Mouse (Mus musculus) left cerebral cortex, postnatal 36 days (tissue): Measurements from ENCODE around the gene Ssmem1. TPM values are rescaled to one million over a fixed set of nuclear protein-coding genes. Genes with fewer than 3 reads are reported as not detected.

Source experiments
- DNase-seq, 2 experiments: peaks; one replicate each; pipeline ENCODE4 v3.0.0; 2021 to 2022; ENCODE audit warnings: low spot score in 2 of 2, mixed read lengths in 1 of 2
- intact Hi-C: fragments of 180-260 bp; cut with DNase I; formaldehyde crosslinking; loops from one replicate; pipeline ENCODE4 v1.15.1; 2025
- total RNA-seq, 2 experiments: library from RNA; stranded (reverse); gene quantifications; 2 replicates each; pipeline ENCODE4 v1.2.3; 2021

The Ssmem1 gene
- total RNA-seq, 2 experiments from 2014 or later = 0.84 to 0.94 TPM

GRCm38 (mm10) chr6:30551193-30551515 lies 41.5 kb downstream of the Ssmem1 start:
- intact Hi-C loops = loop anchor here (1.0 to 5.0 kb wide), 3 partner anchors 66 to 171 kb away; partner anchors contain the start of gene Mest
- no peak for DNase-seq

GRCm38 (mm10) chr6:30551644-30552580 lies 42.3 kb downstream of the Ssmem1 start:
- no peak for DNase-seq
- intact Hi-C loops = loop anchor here (1.0 to 5.0 kb wide), 5 partner anchors 65 to 185 kb away; partner anchors contain the start of genes Cep41 and Mest

- no peak for DNase-seq
- intact Hi-C loops = loop anchor here (1.0 to 5.0 kb wide), 4 partner anchors 90 to 185 kb away; partner anchors contain the start of genes Cep41 and Mest
Observed at GRCm38 (mm10) chr6:30552628-30553027, 43.0 kb downstream of the Ssmem1 start.

- intact Hi-C loops = loop anchor here (2.0 to 5.0 kb wide), 3 partner anchors 91 to 169 kb away; partner anchors contain the start of genes Cep41 and Mest
- no peak for DNase-seq
Observed at GRCm38 (mm10) chr6:30553381-30554010, 43.8 kb downstream of the Ssmem1 start.

GRCm38 (mm10) chr6:30554092-30554491 lies 44.4 kb downstream of the Ssmem1 start:
- DNase-seq = no peak
- intact Hi-C loops = loop anchor here (5.0 kb wide), 2 partner anchors 92 to 168 kb away; partner anchors contain the start of gene Mest

GRCm38 (mm10) chr6:30554621-30555170 lies 45.0 kb downstream of the Ssmem1 start:
- intact Hi-C loops = loop anchor here (5.0 kb wide), 2 partner anchors 92 to 168 kb away; partner anchors contain the start of gene Mest
- no peak for DNase-seq

- intact Hi-C loops = no loop called here
Observed at GRCm38 (mm10) chr6:30556080-30556479, 46.4 kb downstream of the Ssmem1 start.

GRCm38 (mm10) chr6:30559726-30560125 lies 50.1 kb downstream of the Ssmem1 start:
- no peak for DNase-seq
- intact Hi-C loops = no loop called here

More at GRCm38 (mm10) chr6:30556080-30556479, 46.4 kb downstream of the Ssmem1 start:
- no peak for DNase-seq

- no peak for DNase-seq
- intact Hi-C loops = no loop called here
Observed at GRCm38 (mm10) chr6:30562132-30562531, 52.5 kb downstream of the Ssmem1 start.

- DNase-seq = no peak
- intact Hi-C loops = no loop called here
Observed at GRCm38 (mm10) chr6:30563575-30563974, 53.9 kb downstream of the Ssmem1 start.

- no peak for DNase-seq
- intact Hi-C loops = no loop called here
Observed at GRCm38 (mm10) chr6:30564051-30564450, 54.4 kb downstream of the Ssmem1 start.

GRCm38 (mm10) chr6:30568069-30568468 lies 58.4 kb downstream of the Ssmem1 start, which contains the start of gene Cpa4:
Gene Cpa4, plus strand, starts transcription at chr6:30568369.
- intact Hi-C loops = no loop called here
- DNase-seq = no peak

GRCm38 (mm10) chr6:30569331-30569730 lies 59.7 kb downstream of the Ssmem1 start:
- intact Hi-C loops = no loop called here
- peak; percentile 56 to 65 for DNase-seq

Other genes with a start within 250 kb of the Ssmem1 start
- gene Ube2h, start 205.3 kb upstream of the Ssmem1 start, total RNA-seq = 10 to 100 TPM; 90.2 to 95.1 TPM
- gene Zc3hc1, start 118.8 kb upstream of the Ssmem1 start, total RNA-seq = 10 to 100 TPM; 24.9 to 26.3 TPM
- 10 to 100 TPM; 98.0 to 99.2 TPM for gene Klhdc10, start 108.0 kb upstream of the Ssmem1 start, total RNA-seq
- 10 to 100 TPM; 19.1 to 20.7 TPM for gene Tmem209, start 66 bp upstream of the Ssmem1 start, total RNA-seq
- gene Cpa2, start 31.7 kb downstream of the Ssmem1 start, total RNA-seq = 1 to 10 TPM in 1 of 2 experiments, under 1 TPM in 1; 0.70 to 3.1 TPM
- under 1 TPM; 0.18 to 0.25 TPM for gene Cpa4, start 58.5 kb downstream of the Ssmem1 start, total RNA-seq
- not detected for gene Cpa5, start 101.2 kb downstream of the Ssmem1 start, total RNA-seq
- not detected for gene Cpa1, start 129.4 kb downstream of the Ssmem1 start, total RNA-seq
- gene Cep41, start 183.9 kb downstream of the Ssmem1 start, total RNA-seq = 1 to 10 TPM; 7.1 to 9.0 TPM
- gene Mest, start 213.7 kb downstream of the Ssmem1 start, total RNA-seq = 100 to 1,000 TPM in 1 of 2 experiments, 10 to 100 TPM in 1; 99.8 to 118 TPM